Mouse (Mus musculus) v-Abl transformed pro-B cells (cell line): Measurements from ENCODE around the gene Rex1bd.
"Not testable (repeated sequence)": the region's sequence is repeated elsewhere in the genome, so short reads cannot be mapped to it uniquely, and the experiment has no call there.

ENCODE experiments used
- in situ Hi-C, 2 experiments: fragments of 400-800 bp; cut with MboI; formaldehyde crosslinking; loops; one replicate each; pipeline ENCODE4 v1.15.1; 2025; ENCODE audit not compliant: unreplicated experiment in 2 of 2

Rex1bd gene

DNA sequence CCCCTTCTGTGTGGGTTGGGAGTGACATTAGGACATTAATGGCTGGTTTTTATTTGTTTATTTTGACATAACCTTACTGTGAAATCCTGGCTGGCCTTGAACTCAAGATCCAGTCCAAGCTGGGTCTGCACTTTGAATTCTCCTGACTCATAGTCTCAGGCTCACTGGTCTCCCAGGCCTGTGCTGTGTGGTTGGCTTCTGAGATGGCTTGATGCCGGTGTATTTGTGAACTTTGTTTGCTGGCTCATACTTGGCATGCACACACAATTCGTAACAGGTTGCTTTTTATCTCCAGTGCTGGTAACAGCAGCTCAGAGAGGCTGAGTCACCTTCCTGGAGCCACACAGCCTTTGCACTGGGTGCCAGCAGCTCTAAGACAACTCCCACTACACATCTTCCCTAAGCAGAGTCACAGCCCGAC lies 23.2 kb upstream of the Rex1bd start:
- in situ Hi-C loops, result no loop called here

DNA sequence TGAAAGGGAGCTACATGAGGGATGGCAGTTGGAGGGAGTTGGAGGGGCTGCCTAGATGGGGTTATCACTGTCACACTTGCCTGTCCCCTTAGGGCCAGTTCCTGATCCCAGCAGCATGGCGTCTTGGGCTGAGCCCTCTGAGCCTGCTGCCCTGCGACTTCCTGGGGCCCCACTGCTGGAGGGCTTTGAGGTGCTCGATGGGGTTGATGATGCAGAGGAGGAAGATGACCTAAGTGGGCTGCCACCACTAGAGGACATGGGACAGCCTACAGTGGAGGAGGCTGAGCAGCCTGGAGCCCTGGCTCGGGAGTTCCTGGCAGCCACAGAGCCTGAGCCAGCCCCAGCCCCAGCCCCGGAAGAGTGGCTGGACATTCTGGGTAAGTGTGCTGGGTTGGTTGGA lies 22.7 kb upstream of the Rex1bd start:
- in situ Hi-C loops, result no loop called here

DNA sequence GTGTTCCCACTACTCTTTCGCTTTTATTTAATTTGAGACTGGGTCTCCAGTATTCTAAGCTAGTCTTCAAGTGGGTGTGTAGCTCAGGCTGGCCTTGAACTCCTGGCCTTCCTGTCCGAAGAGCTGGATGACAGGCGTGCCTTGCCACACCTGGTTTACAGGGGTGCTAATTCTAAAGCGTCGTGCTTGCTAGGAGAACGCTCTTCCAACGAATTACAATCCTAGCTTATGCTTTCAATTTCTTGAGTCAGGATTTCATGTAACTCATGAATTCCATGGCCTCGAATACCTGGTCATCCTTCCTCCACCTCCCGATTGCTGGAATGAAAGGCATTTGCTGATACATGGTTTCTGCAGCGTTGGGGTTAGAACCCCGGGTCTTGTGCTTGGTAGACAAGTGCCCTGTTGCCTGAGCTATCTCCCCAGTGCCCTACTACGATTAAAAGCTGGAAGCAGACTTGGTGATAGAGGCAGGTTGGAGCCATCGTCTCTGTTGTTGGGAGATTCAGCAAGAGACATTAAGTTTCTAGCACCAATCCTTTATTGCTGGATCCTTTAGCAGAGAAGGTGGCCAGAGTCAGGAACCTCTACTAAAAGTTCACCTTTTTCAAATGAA lies 21.7 kb upstream of the Rex1bd start:
- in situ Hi-C loops, result no loop called here

DNA sequence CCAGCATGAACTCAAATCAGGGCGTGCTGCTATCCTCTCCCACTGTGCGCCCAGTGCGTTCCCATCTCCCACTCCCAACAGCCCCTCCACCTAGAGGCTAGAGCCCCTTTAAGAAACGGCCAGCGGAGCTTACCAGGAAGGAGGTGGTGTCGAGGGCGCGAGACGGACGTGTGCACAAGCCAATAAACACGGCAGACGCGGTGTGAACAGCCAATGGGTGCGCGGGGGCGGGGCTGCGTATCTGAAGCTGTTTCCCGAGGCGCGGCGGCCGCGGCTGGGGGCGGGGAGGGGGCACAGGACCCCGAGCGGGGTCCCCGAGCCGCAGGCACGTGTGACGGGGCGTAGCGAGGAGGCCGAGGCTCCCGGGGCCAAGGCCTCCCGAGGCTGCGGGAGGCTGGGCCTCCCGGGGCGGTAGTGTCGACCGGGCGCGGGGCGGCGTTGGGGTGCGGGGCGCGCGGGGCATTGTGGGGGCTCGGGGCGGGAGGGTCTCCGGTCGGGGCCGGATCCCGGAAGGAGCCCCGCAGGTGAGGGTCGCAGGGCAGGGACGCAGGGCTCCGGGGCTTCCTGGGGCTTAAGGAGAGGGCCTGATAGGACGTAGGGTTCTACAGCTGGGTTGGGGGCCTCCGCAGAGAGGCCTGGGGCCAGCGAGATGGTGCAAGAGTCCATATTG lies 21.1 kb upstream of the Rex1bd start, which contains the start of the genes Fkbp8 and Kxd1:
Fkbp8 (plus strand) TSS at position 213 of the 670 bp plus-strand sequence.
Kxd1 (minus strand) TSS at position 445 of the 670 bp plus-strand sequence.
- in situ Hi-C loops, result no loop called here

DNA sequence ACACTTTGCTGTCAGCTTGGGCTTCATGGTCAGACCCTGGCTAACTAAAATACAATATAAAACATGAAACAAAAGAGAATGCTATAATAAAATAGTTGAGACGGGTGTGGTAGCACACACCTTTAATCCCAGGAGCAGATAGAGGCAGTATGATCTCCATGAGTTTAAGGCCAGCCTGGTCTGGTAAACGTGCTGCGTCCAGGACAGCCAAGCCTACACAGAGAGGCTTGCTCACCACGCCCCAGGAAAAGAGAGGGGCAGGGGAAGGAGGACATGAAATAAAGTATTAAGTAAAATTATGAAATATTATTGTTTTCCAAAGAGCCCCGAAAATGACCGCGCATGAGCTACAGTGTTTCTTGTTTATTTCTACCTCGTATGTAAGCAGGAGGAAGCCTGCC lies 20.6 kb upstream of the Rex1bd start:
- in situ Hi-C loops, result no loop called here

DNA sequence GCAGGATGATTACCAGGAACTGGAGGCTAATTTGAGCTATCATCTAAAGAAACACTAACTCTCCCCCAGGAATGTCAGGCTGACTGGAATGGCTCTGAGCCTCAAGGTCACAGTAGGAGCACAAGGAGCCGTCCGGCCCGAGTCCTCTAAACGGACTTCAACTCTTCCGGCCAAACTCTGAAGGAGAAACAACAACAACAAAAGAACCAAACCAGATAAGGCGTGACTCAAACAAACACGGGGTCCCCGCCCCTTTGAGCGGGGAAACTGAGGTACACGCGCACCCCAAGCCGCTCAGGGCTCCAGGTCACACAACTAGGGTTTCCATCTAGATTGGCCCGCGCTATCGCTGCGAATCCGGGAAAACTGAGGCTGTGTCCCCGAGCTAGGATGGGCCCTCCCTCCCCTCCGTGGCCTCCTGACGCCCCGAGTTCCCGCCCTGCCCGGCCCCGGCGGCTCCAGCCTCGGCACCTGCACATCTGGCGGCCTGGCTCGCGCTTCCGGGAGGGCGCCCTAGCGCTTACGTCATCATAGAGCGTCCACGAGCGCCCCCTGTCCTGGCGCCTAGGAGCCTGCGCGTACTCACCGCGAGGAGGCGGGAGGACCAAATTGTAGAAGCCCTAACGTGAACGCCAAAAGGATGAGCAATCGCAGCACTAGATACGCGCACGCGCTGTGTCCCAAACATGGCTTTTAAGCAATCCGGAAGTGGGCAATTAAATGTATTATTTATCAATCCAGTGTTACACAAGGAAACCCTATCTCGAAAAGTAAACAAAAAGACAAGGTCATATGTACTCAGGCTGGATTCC lies 16.2 kb upstream of the Rex1bd start:
- in situ Hi-C loops, result no loop called here

DNA sequence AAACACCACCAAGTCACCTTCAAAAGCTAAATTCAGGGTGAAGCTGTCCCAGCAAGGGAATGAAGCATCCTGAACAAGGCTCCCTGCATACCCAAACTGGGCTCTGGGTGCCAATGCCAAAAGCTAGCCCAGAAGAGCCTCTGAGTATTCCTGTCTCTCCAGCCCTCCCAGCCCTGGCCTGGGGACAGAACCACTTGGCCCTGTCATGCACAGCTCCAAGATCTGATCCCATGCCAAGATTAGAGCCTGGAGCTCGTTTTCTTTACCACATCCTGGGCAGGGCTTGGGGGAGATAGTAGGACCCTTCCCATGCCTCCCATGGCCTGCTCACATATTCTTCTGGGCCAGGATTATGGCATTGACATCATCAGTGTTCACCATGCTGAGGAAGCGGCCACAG lies 13.1 kb upstream of the Rex1bd start:
- in situ Hi-C loops, result no loop called here

DNA sequence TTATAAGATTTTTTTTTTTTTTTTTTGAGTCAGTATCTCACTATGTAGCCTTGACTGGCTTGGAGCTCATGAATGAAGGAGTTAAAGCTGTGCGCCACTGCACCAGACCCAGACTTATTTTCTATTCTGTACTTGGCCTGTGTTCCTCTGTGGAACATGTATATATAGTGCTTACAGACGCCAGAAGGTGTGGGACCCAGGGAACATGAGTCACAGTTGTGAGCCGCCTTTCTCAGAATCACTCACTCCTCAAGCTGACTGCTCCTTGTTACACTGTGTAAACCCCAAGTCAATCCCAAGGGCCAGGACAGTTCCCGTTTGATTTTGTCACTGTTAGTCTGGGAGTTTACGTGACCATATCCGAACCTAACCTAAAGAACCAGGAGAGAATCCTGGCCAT lies 12.5 kb upstream of the Rex1bd start:
- in situ Hi-C loops, result no loop called here

DNA sequence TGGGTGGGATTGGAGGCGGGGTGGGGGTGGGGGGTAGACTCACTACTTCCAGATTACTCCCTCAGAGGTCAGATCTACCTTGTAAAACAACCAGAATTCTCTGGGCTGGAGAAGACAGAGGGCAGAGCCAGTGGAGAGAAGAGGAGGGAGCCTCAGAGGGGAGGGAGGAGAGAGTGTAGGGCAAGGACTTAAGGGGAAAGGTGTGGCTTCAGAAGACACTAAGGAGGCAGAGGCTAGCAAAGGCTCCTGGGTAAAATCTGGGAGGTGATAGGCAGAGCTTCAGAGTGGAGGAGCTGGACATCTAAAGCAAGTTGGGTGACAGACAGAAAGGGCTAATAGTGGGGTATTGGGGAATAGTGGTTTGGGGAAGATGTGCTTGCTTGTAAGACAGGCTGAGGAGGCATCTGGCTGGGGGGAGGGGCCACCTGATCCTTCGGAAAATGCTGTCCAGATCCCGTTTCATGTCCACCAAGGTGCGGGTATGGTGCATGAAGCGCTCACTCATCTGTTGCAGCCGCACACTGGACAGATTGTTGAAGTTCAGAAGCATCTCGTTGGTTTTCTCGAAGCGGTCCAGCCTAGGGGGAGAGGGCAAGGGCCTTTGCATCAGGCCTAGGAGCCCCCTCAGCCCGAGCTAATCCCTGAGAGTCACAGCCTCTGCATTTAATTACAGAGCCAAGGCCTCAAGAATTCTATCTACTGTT lies 11.5 kb upstream of the Rex1bd start:
- in situ Hi-C loops, result no loop called here

DNA sequence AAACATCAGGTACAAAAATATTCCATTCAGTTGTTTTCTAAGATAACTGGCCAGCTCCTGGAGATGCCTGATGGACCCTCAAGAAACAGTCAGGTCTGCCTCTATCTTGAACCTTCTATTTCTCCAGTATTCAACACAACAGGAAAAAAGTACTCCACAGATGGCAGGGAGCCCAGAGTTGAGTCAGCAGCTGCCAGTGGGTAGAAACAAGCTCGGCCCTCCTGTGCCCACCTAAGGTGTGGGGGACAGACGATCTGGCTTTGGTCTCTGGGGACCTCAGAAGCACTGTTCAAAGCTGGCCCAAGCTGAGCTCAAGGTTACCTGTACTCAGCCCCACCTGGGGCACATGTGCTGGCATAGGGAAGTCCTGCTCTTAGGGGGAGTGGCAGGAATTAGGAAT lies 6.9 kb upstream of the Rex1bd start:
- in situ Hi-C loops, result no loop called here

DNA sequence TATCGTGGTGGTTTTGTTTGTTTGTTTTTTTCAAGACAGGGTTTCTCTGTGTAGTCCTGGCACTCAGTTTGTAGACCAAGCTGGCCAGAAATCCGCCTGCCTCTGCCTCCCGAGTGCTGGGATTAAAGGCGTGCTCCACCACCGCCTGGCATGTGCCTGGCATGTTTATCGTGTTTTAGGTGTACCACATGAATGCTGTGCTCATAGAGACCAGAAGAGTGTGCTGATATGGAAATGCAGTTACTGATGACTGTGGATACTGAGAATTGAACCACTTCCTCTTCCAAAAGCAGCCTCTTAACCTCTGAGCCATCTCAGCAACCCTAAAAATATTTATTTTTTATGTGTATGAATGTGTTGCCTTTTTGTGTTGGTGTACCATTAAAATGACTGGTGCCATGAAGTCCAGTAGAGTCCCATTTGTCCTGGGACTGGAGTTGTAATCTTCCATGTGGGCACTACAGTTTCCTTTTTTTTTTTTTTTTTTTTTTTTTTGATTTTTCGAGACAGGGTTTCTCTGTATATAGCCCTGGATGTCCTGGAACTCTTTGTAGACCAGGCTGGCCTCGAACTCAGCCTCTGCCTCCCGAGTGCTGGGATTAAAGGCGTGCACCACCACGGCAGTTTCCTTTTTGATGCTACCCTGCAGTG lies 5.8 kb upstream of the Rex1bd start:
- in situ Hi-C loops, result no loop called here

DNA sequence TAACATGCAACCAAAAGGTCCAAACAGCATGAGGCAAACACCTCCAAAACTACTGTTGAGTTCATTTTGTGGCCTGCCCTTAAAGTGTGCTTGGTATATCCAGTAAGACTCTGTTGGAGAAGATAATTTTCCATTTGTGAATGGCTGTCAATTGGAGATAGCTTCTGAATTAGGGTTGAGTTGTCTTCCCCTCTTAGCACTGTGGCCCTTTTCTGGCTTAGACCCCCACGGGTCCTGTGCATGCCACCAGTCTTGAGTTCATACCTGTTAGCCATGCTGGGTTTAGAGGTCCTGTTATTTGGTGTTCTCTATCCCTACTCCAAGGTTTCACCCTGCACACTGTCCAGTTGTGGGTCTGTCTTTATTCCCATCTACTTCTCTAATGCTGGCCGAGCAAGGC lies 5.2 kb upstream of the Rex1bd start:
- in situ Hi-C loops, result no loop called here

DNA sequence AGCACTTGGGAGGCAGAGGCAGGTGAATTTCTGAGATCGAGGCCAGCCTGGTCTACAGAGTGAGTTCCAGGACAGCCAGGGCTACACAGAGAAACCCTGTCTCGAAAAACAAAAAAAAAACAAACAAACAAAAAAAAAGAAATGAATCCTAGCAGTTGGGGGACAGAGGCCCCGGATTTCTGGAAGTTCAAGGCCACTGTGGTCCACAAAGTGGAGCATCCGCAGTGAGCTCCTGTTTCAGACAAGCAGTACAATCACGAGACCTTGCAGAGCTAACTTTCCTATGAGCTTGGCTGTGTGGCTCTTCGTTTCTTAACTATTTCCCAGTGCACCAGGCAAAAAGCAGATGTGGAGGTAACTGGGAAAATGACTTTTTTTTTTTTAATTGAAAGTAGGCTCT lies 4.6 kb upstream of the Rex1bd start:
- in situ Hi-C loops, result not testable (repeated sequence)

DNA sequence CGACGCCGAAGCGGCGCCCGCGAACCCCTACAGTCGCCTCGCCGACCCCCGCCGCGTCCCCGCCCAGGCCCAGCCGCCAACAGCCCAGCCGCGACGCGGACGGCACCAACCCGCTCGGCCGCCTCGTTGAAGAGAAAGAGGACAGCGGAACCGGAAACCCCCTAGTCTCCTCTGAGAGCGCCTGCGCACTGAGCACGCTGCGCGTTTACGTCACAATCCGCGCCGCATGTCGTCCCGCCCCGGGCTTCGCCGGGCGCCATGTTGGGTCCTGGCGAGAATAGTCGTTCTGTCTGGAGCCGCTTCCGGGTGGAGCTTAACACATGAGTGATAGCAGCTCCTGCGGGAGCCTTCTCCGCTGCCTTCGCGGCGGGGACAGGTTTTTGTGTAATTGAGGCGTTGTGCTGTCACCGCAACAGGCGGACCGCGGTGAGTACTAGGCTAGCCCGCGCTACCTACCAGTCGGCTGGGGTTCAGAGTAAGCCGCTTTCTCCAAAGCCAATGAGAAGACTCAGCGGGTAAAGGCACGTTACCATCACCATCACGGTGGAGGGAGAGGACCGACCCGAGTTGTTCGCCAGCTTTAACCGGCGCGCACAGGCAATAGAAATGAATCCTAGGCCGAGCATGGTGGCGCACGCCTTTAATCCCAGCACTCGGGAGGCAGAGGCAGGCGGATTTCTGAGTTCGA lies 3.8 kb upstream of the Rex1bd start, which contains the start of gene Uba52:
Uba52 (minus strand) TSS at position 574 of the 688 bp plus-strand sequence.
- in situ Hi-C loops, result no loop called here

DNA sequence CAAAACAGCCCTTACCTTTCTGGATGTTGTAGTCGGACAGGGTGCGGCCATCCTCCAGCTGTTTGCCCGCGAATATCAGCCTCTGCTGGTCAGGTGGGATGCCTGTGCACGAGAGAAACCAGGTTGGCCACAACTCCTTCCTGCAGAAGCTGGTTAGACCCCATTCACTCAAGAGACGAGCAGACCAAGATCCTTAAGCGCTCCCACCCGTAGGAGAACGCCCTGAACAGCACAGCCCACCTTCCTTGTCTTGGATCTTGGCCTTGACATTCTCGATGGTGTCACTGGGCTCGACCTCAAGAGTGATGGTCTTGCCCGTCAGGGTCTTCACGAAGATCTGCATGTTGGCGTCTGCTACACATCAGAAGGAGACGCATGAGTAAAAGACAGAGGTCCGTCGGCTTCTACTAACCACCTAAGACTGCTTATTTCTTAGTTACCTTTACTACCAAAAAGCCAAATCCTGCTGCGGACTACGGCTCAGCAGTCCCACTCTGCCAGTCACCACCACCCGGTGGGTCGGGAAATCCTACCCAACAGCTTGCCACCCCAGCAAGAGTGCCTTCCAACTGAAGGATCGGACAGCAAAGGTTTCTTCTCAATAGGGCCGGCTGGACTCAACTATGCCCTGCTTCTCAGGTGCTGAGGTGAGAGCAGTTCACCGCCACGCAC lies 2.9 kb upstream of the Rex1bd start:
- in situ Hi-C loops, result loop anchor here in 1 of 2 experiments (5.0 kb wide), 1 partner anchor 92 kb away; no protein-coding TSS in a partner anchor

DNA sequence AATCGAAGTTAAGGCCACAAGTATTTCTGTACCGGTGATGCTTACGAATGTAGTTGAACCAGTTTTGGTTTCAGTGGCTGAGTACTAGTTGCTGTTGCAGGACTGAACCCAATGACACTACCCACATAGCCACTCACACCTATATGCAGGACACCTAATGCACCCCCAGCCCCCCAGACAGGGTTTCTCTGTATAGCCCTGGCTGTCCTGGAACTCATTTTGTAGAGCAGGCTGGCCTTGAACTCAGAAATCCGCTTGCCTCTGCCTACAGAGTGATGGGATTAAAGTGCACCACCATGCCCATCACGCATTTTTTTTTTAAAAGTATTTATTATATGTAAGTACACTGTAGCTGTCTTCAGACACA lies 458 bp upstream of the Rex1bd start:
- in situ Hi-C loops, result loop anchor here in 1 of 2 experiments (5.0 kb wide), 1 partner anchor 90 kb away; no protein-coding TSS in a partner anchor

DNA sequence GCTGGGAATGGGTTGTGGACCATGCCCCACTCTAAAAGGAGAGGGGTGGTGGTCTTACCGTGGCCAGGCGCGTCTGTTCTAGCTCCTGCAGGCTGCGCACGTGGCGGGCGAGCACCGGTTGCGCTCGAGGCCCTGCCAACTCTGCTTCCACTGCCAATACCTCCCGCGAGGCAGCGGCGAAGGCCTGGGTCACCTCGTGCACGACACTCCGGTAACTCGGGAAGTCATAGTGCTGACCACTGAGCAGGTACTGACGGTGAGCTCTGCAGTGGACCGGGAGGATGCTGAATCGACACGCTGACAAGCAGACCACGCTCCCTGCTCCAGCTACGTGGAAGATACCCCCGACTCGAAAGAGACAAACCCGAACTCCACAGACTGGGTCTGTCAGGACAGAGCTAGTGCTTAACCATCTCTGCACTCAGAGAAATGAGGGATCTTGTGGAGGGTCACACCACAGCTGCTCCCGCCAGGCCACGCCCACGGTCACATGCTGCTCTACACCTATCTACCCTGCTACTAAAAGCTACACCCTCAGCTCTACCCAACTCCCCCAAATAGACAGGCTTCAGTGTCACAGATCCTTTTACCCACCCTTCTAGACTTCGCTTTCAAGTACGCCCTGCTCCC lies 739 bp downstream of the Rex1bd start:
- in situ Hi-C loops, result loop anchor here in 1 of 2 experiments (5.0 kb wide), 1 partner anchor 89 kb away; no protein-coding TSS in a partner anchor

DNA sequence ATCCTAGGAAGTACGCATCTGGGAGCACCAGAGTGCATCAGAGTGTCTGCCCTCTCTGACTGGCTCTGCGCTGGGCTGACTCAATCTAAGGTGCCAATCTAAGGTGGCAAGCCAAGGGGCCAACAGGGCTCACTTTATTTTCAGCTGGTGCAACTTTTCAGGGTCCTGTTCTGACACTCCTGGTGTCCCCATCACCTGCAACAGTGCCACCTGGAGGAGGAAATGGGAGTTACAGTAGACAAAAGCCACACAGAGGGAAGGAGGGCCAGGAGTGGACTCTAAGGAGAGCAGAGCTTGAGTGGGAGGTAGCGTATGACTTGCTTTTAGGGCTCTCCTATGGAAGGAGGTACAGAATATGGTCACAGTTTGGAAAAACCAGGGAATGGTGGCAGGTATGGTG lies 1.7 kb downstream of the Rex1bd start:
- in situ Hi-C loops, result loop anchor here (5.0 kb wide), 2 partner anchors 88 to 93 kb away; no protein-coding TSS in a partner anchor
